Mouse (Mus musculus): ENCODE measurements around the gene Pygb.

The Pygb gene

GRCm38 (mm10) chr2:150788768-150789550 lies 2.4 kb downstream of the Pygb start:
- DNase-seq (ENCODE audit: low read depth, low spot score) = no peak

- peak; percentile 18 for DNase-seq (ENCODE audit: low read depth, low spot score)
These were observed 6.8 kb downstream of the Pygb start for GRCm38 (mm10) chr2:150793320-150793719.

GRCm38 (mm10) chr2:150798084-150798483 lies 11.5 kb downstream of the Pygb start:
- no peak for DNase-seq (ENCODE audit: low read depth, low spot score)

- DNase-seq (ENCODE audit: low read depth, low spot score) = no peak
These were observed 14.1 kb downstream of the Pygb start for GRCm38 (mm10) chr2:150800616-150801015.

- no peak for DNase-seq (ENCODE audit: low read depth, low spot score)
These were observed 16.5 kb downstream of the Pygb start for GRCm38 (mm10) chr2:150803035-150803434.

- DNase-seq (ENCODE audit: low read depth, low spot score) = no peak
These were observed 21.8 kb downstream of the Pygb start for GRCm38 (mm10) chr2:150808381-150808780.

- no peak for DNase-seq (ENCODE audit: low read depth, low spot score)
These were observed 22.3 kb downstream of the Pygb start for GRCm38 (mm10) chr2:150808812-150809211.

GRCm38 (mm10) chr2:150810603-150811002 lies 24.1 kb downstream of the Pygb start:
- no peak for DNase-seq (ENCODE audit: low read depth, low spot score)

- no peak for DNase-seq (ENCODE audit: low read depth, low spot score)
These were observed 26.3 kb downstream of the Pygb start for GRCm38 (mm10) chr2:150812816-150813215.

GRCm38 (mm10) chr2:150816676-150817402 lies 30.3 kb downstream of the Pygb start:
- DNase-seq (ENCODE audit: low read depth, low spot score) = no peak

GRCm38 (mm10) chr2:150818742-150819141 lies 32.2 kb downstream of the Pygb start:
- DNase-seq (ENCODE audit: low read depth, low spot score) = no peak

- no peak for DNase-seq (ENCODE audit: low read depth, low spot score)
These were observed 34.2 kb downstream of the Pygb start for GRCm38 (mm10) chr2:150820720-150821119.

GRCm38 (mm10) chr2:150822987-150823386 lies 36.5 kb downstream of the Pygb start:
- DNase-seq (ENCODE audit: low read depth, low spot score) = no peak

- no peak for DNase-seq (ENCODE audit: low read depth, low spot score)
These were observed 39.9 kb downstream of the Pygb start for GRCm38 (mm10) chr2:150826426-150826825.

GRCm38 (mm10) chr2:150828164-150828563 lies 41.6 kb downstream of the Pygb start:
- DNase-seq (ENCODE audit: low read depth, low spot score) = no peak

- DNase-seq (ENCODE audit: low read depth, low spot score) = no peak
These were observed 42.1 kb downstream of the Pygb start for GRCm38 (mm10) chr2:150828654-150829053.

- no peak for DNase-seq (ENCODE audit: low read depth, low spot score)
These were observed 43.5 kb downstream of the Pygb start for GRCm38 (mm10) chr2:150830011-150830410.

- DNase-seq (ENCODE audit: low read depth, low spot score) = no peak
These were observed 44.4 kb downstream of the Pygb start for GRCm38 (mm10) chr2:150830911-150831441.

- DNase-seq (ENCODE audit: low read depth, low spot score) = no peak
These were observed 45.5 kb downstream of the Pygb start for GRCm38 (mm10) chr2:150832029-150832428.

GRCm38 (mm10) chr2:150834616-150835015 lies 48.1 kb downstream of the Pygb start:
- DNase-seq (ENCODE audit: low read depth, low spot score) = no peak

GRCm38 (mm10) chr2:150835975-150836374 lies 49.4 kb downstream of the Pygb start:
- DNase-seq (ENCODE audit: low read depth, low spot score) = no peak

GRCm38 (mm10) chr2:150836906-150837305 lies 50.4 kb downstream of the Pygb start:
- no peak for DNase-seq (ENCODE audit: low read depth, low spot score)

- DNase-seq (ENCODE audit: low read depth, low spot score) = no peak
These were observed 51.2 kb downstream of the Pygb start for GRCm38 (mm10) chr2:150837781-150838180.

Data from WW6 (cell line).